Mouse (Mus musculus) liver (tissue): ENCODE measurements around the gene Olfr250.
"Not testable (repeated sequence)": the region's sequence is repeated elsewhere in the genome, so short reads cannot be mapped to it uniquely, and the experiment has no call there.

Source experiments
- DNase-seq: peaks from one replicate; pipeline ENCODE4 v3.0.0-alpha.2; 2020; ENCODE audit warnings: mixed read lengths

The Olfr250 gene

GRCm38 (mm10) chr9:38366596-38366995 is at the start of gene Olfr250:
TSS of gene Olfr250 (plus strand) at chr9:38366896.
- DNase-seq, result no peak

DNA sequence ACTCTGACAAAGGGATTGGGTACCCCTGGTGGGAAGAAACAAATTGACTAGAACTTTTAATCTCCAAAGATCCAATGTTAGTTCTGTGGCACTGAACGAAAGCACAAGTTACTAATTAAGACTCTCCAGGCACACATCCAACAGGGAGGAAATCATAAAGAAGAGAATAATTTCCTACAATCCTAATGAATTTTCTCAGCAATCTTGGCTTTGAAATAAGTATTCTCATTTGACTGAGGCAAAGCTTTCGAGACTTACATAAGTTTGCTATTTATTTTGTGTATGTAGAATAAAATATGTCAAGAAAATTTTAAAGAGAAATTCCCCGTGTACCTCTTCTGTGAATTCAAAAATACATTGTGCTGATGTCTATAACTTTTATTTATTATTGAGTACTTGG is 37.9 kb upstream of the Olfr250 start, which contains the start of gene Olfr25:
TSS of gene Olfr25 (plus strand) at position 301 of the 400 bp plus-strand sequence.
- no peak for DNase-seq

- no peak for DNase-seq
Measured at GRCm38 (mm10) chr9:38348111-38348510, 18.6 kb upstream of the Olfr250 start, which contains the start of gene Olfr898. TSS of gene Olfr898 (plus strand) at chr9:38348411.

DNA sequence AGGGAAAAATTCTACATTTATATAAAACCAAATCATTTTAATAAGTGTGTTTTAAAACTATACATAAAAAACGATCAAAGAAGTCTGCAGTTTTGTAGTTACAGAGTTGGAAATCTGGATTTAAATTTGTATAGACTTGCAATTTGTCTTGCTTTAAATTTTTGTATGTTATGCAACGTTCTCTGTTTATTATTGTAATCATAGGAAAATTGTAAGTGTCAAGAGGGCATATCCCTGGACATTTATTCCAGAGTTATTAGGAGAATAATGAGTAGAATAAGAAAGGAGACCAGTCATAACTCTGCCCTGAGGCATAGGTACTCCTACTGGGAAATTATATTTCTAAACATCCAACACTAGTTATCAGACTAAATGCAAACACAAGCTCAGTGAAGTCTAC is 10.1 kb downstream of the Olfr250 start, which contains the start of gene Olfr251:
TSS of gene Olfr251 (plus strand) at position 301 of the 400 bp plus-strand sequence.
- no peak for DNase-seq

- DNase-seq, result no peak
Measured at GRCm38 (mm10) chr9:38401398-38401797, 34.7 kb downstream of the Olfr250 start, which contains the start of gene Olfr147. TSS of gene Olfr147 (plus strand) at chr9:38401698.

DNA sequence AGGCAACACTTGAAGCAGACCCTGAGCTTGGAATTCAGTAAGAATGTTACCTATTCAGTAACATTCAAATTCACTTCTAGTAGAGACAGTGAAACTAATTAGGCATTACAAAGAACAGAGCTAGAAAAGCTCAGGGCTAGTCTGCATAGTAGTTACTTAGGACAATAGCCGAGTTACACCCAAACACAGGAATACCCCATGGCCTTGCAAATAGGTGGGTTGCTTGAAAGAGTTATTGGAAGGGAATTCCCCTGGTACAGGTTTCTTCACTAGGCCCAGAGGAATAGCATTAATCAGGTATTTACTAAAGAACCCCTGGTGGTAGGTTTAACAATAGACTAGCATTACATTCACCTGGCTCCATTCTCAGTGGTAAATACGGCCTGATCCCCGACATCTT is 40.8 kb downstream of the Olfr250 start:
- not testable (repeated sequence) for DNase-seq

- peak; percentile 19 for DNase-seq
Measured at GRCm38 (mm10) chr9:38413502-38413901, 46.8 kb downstream of the Olfr250 start.
